Mouse (Mus musculus): ENCODE data around the gene Hnrnph3. TPM values are rescaled to one million over a fixed set of nuclear protein-coding genes. Genes with fewer than 3 reads are reported as not detected.
A peak's percentile ranks its signal among the peaks of the same experiment; 100 is the strongest.

Hnrnph3 gene
- polyA plus RNA-seq, 1 experiment: 83.8 TPM

- H3K36me3 ChIP-seq (ENCODE audit: control insufficient read depth, insufficient read depth, low read length): no peaks in the 10 kb centered on the region
These were observed 36.7 kb downstream of the Hnrnph3 start for GRCm38 (mm10) chr10:62987341-62987740.

GRCm38 (mm10) chr10:62984495-62984894 lies 39.5 kb downstream of the Hnrnph3 start:
- Histone ChIP-seq H3K27me3 (ENCODE audit: control insufficient read depth, insufficient read depth, low read length) (no peaks in the 10 kb centered on the region), H3K36me3 (ENCODE audit: control insufficient read depth, insufficient read depth, low read length) (no peaks in the 10 kb centered on the region), H3K4me3 (ENCODE audit: control insufficient read depth, low read depth, low read length) (no peak overlapping the region), H3K4me1 (ENCODE audit: control insufficient read depth, insufficient read depth, low read length) (peaks cover 9% of the 10 kb centered on the region), H3K27ac (ENCODE audit: control insufficient read depth, insufficient read depth, low read depth, low read length) (no peak overlapping the region)
- TF ChIP-seq POLR2A (IDR thresholded peaks at IDR 0.05; ENCODE audit: control insufficient read depth, low read depth, low read length) (no peak), CTCF (IDR thresholded peaks at IDR 0.05; ENCODE audit: control insufficient read depth, insufficient read depth, insufficient replicate concordance, low read depth, low read length) (no peak)

More at GRCm38 (mm10) chr10:62987341-62987740, 36.7 kb downstream of the Hnrnph3 start:
- Histone ChIP-seq H3K4me3 (ENCODE audit: control insufficient read depth, low read depth, low read length) (no peak overlapping the region), H3K27ac (ENCODE audit: control insufficient read depth, insufficient read depth, low read depth, low read length) (no peak overlapping the region), H3K27me3 (ENCODE audit: control insufficient read depth, insufficient read depth, low read length) (no peaks in the 10 kb centered on the region), H3K4me1 (ENCODE audit: control insufficient read depth, insufficient read depth, low read length) (0 out of 2 replicates have a peak, but pooled peaks cover 2% of the 10 kb centered on the region)
- TF ChIP-seq POLR2A (IDR thresholded peaks at IDR 0.05; ENCODE audit: control insufficient read depth, low read depth, low read length): no peak
- TF ChIP-seq CTCF (IDR thresholded peaks at IDR 0.05; ENCODE audit: control insufficient read depth, insufficient read depth, insufficient replicate concordance, low read depth, low read length): peak; percentile 67

DNA sequence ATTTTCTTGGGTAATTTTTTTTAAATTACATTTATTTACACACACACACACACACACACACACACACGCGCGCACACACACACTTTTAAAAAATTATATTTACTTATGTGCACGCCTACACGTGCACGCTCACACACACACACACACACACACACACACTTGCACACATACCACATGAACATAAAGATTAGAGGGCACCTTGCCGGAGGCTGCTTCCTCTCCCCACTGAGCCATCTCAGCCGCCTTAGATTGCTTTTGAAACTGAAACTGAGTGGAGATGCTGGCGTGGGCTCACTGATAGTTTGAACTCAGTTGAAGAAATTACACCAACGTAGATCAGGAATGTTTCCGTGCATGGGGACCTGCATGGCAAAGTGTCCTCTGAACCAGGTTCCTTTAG lies 39.9 kb downstream of the Hnrnph3 start:
- peaks cover 9% of the 10 kb centered on the region for H3K4me1 ChIP-seq (ENCODE audit: control insufficient read depth, insufficient read depth, low read length)
- no peaks in the 10 kb centered on the region for H3K36me3 ChIP-seq (ENCODE audit: control insufficient read depth, insufficient read depth, low read length)
- H3K27me3 ChIP-seq (ENCODE audit: control insufficient read depth, insufficient read depth, low read length): no peaks in the 10 kb centered on the region
- H3K4me3 ChIP-seq (ENCODE audit: control insufficient read depth, low read depth, low read length): no peak overlapping the region
- H3K27ac ChIP-seq (ENCODE audit: control insufficient read depth, insufficient read depth, low read depth, low read length): no peak overlapping the region
- TF ChIP-seq CTCF (IDR thresholded peaks at IDR 0.05; ENCODE audit: control insufficient read depth, insufficient read depth, insufficient replicate concordance, low read depth, low read length) (no peak), POLR2A (IDR thresholded peaks at IDR 0.05; ENCODE audit: control insufficient read depth, low read depth, low read length) (no peak)

- Histone ChIP-seq H3K36me3 (ENCODE audit: control insufficient read depth, insufficient read depth, low read length) (no peaks in the 10 kb centered on the region), H3K4me1 (ENCODE audit: control insufficient read depth, insufficient read depth, low read length) (peaks cover 9% of the 10 kb centered on the region), H3K27ac (ENCODE audit: control insufficient read depth, insufficient read depth, low read depth, low read length) (no peak within 1 kb of the TSS), H3K4me3 (ENCODE audit: control insufficient read depth, low read depth, low read length) (peak within 1 kb of the TSS; percentile 93), H3K27me3 (ENCODE audit: control insufficient read depth, insufficient read depth, low read length) (no peaks in the 10 kb centered on the region)
- TF ChIP-seq POLR2A (IDR thresholded peaks at IDR 0.05; ENCODE audit: control insufficient read depth, low read depth, low read length) (no peak), CTCF (IDR thresholded peaks at IDR 0.05; ENCODE audit: control insufficient read depth, insufficient read depth, insufficient replicate concordance, low read depth, low read length) (peak; percentile 76; the same call in 1 of the 2 replicates)
These were observed 43.7 kb downstream of the Hnrnph3 start, which contains the start of gene Rufy2 for GRCm38 (mm10) chr10:62980039-62980954. Gene Rufy2 (plus strand): TSS chr10:62980223.

DNA sequence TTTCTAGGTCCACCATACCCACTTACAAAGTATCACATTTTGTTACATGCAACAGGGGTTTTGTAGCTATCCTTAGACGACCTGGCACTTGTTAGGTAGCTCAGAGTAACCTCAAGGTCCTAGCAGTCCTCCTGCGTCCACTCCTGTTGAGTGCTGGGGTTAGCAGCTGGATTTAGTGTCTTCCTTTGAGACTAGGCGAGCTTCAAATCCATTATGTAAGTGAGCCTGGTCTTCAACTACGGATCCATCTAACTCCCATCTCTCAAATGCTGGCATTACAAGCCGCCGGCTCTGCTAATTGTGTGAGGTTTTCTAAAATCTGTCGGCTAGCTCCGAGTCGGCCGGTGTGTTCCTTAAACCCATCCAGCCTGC lies 44.4 kb downstream of the Hnrnph3 start:
- Histone ChIP-seq H3K27me3 (ENCODE audit: control insufficient read depth, insufficient read depth, low read length) (no peaks in the 10 kb centered on the region), H3K27ac (ENCODE audit: control insufficient read depth, insufficient read depth, low read depth, low read length) (no peak overlapping the region), H3K4me3 (ENCODE audit: control insufficient read depth, low read depth, low read length) (peak overlapping the region; percentile 65), H3K36me3 (ENCODE audit: control insufficient read depth, insufficient read depth, low read length) (no peaks in the 10 kb centered on the region), H3K4me1 (ENCODE audit: control insufficient read depth, insufficient read depth, low read length) (peaks cover 9% of the 10 kb centered on the region)
- TF ChIP-seq POLR2A (IDR thresholded peaks at IDR 0.05; ENCODE audit: control insufficient read depth, low read depth, low read length): no peak
- TF ChIP-seq CTCF (IDR thresholded peaks at IDR 0.05; ENCODE audit: control insufficient read depth, insufficient read depth, insufficient replicate concordance, low read depth, low read length): no peak

GRCm38 (mm10) chr10:62971821-62972220 lies 52.2 kb downstream of the Hnrnph3 start:
- no peaks in the 10 kb centered on the region for H3K36me3 ChIP-seq (ENCODE audit: control insufficient read depth, insufficient read depth, low read length)

GRCm38 (mm10) chr10:62966291-62966690 lies 57.7 kb downstream of the Hnrnph3 start:
- H3K27me3 ChIP-seq (ENCODE audit: control insufficient read depth, insufficient read depth, low read length): no peaks in the 10 kb centered on the region
- H3K27ac ChIP-seq (ENCODE audit: control insufficient read depth, insufficient read depth, low read depth, low read length): no peak overlapping the region
- H3K4me3 ChIP-seq (ENCODE audit: control insufficient read depth, low read depth, low read length): no peak overlapping the region
- no peaks in the 10 kb centered on the region for H3K4me1 ChIP-seq (ENCODE audit: control insufficient read depth, insufficient read depth, low read length)
- TF ChIP-seq CTCF (IDR thresholded peaks at IDR 0.05; ENCODE audit: control insufficient read depth, insufficient read depth, insufficient replicate concordance, low read depth, low read length) (no peak), POLR2A (IDR thresholded peaks at IDR 0.05; ENCODE audit: control insufficient read depth, low read depth, low read length) (no peak)
- no peaks in the 10 kb centered on the region for H3K36me3 ChIP-seq (ENCODE audit: control insufficient read depth, insufficient read depth, low read length)

More at GRCm38 (mm10) chr10:62971821-62972220, 52.2 kb downstream of the Hnrnph3 start:
- Histone ChIP-seq H3K27me3 (ENCODE audit: control insufficient read depth, insufficient read depth, low read length) (no peaks in the 10 kb centered on the region), H3K27ac (ENCODE audit: control insufficient read depth, insufficient read depth, low read depth, low read length) (no peak overlapping the region), H3K4me3 (ENCODE audit: control insufficient read depth, low read depth, low read length) (no peak overlapping the region), H3K4me1 (ENCODE audit: control insufficient read depth, insufficient read depth, low read length) (no peaks in the 10 kb centered on the region)
- no peak for TF ChIP-seq CTCF (IDR thresholded peaks at IDR 0.05; ENCODE audit: control insufficient read depth, insufficient read depth, insufficient replicate concordance, low read depth, low read length)
- no peak for TF ChIP-seq POLR2A (IDR thresholded peaks at IDR 0.05; ENCODE audit: control insufficient read depth, low read depth, low read length)
